Mouse (Mus musculus): ENCODE measurements at regions not wholly inside any gene's neighbourhood (a gene's known extent, or its start where the extent isn't known, plus 50 kb on each side); places are given as distances from the start of the nearest gene placed in this dataset.
"Not testable (repeated sequence)": the region's sequence is repeated elsewhere in the genome, so short reads cannot be mapped to it uniquely, and the experiment has no call there.

DNA sequence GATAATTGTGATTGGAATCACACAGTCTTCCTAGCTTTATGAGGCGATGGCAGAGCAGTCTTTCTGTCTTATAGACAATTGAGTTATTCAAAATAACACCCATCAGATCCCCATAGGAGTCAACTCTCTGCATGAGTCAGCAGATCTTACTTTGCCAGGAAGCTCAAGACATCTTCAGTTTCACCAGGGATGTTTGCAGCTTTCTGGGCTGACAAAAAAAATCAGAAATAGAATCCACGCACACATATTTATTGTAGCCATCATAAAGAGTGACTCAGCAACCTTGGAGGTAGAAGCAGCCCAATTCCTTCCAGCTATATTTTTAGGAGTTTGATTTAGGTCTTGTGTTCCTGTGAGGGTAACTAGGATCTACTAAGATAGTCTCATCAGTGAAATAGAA, 122.8 kb upstream of the Ctso start:
- 85% methylated on average over 2 of the region's 2 CpGs for WGBS
- no peak overlapping the region for H3K9ac ChIP-seq (ENCODE audit: low read length)
- H3K4me1 ChIP-seq (replicated peaks; ENCODE audit: control insufficient read depth, insufficient read depth): no peaks in the 10 kb centered on the region
- no peaks in the 10 kb centered on the region for H3K36me3 ChIP-seq (ENCODE audit: control insufficient read depth, insufficient read depth, low read length)
- H3K27ac ChIP-seq (replicated peaks): no peak overlapping the region
- no peak for TF ChIP-seq EP300 (optimal IDR thresholded peaks at IDR 0.05)
- no peak overlapping the region for H3K4me3 ChIP-seq (ENCODE audit: low read depth, low read length)
- DNase-seq (ENCODE audit: low spot score) (no peak), ATAC-seq (ENCODE audit: low FRiP score, low TSS enrichment) (no peak)
- H3K9me3 ChIP-seq (ENCODE audit: control insufficient read depth, low read length): no peaks in the 10 kb centered on the region
- no peaks in the 10 kb centered on the region for H3K27me3 ChIP-seq (ENCODE audit: control insufficient read depth, insufficient read depth, low read length)
- no peak overlapping the region for H3K4me2 ChIP-seq (replicated peaks; ENCODE audit: low read depth)

- no peak overlapping the region for H3K4me2 ChIP-seq (replicated peaks; ENCODE audit: low read depth)
- H3K4me3 ChIP-seq (ENCODE audit: low read depth, low read length): no peak overlapping the region
- no peaks in the 10 kb centered on the region for H3K9me3 ChIP-seq (ENCODE audit: control insufficient read depth, low read length)
- 64% methylated on average over 2 of the region's 2 CpGs for WGBS
- no peaks in the 10 kb centered on the region for H3K27me3 ChIP-seq (ENCODE audit: control insufficient read depth, insufficient read depth, low read length)
- DNase-seq (ENCODE audit: low spot score) (no peak), ATAC-seq (ENCODE audit: low FRiP score, low TSS enrichment) (no peak)
- TF ChIP-seq EP300 (optimal IDR thresholded peaks at IDR 0.05): no peak
- TF ChIP-seq CTCF (IDR thresholded peaks at IDR 0.05; ENCODE audit: low read depth): no peak
- H3K4me1 ChIP-seq (replicated peaks; ENCODE audit: control insufficient read depth, insufficient read depth): no peaks in the 10 kb centered on the region
- no peak overlapping the region for H3K27ac ChIP-seq (replicated peaks)
- no peak overlapping the region for H3K9ac ChIP-seq (ENCODE audit: low read length)
- H3K36me3 ChIP-seq (ENCODE audit: control insufficient read depth, insufficient read depth, low read length): no peaks in the 10 kb centered on the region
These were observed 112.1 kb upstream of the Ctso start for GRCm38 (mm10) chr3:81820304-81820703.

GRCm38 (mm10) chr3:81829525-81829924, 102.9 kb upstream of the Ctso start:
- Histone ChIP-seq H3K27me3 (ENCODE audit: control insufficient read depth, insufficient read depth, low read length) (no peaks in the 10 kb centered on the region), H3K9me3 (ENCODE audit: control insufficient read depth, low read length) (no peaks in the 10 kb centered on the region), H3K36me3 (ENCODE audit: control insufficient read depth, insufficient read depth, low read length) (no peaks in the 10 kb centered on the region), H3K4me3 (ENCODE audit: low read depth, low read length) (no peak overlapping the region), H3K27ac (replicated peaks) (no peak overlapping the region), H3K4me2 (replicated peaks; ENCODE audit: low read depth) (no peak overlapping the region), H3K4me1 (replicated peaks; ENCODE audit: control insufficient read depth, insufficient read depth) (no peaks in the 10 kb centered on the region), H3K9ac (ENCODE audit: low read length) (no peak overlapping the region)
- no CpG with 5 or more reads among the region's 2 CpGs for WGBS
- ATAC-seq (ENCODE audit: low FRiP score, low TSS enrichment): no peak
- TF ChIP-seq EP300 (optimal IDR thresholded peaks at IDR 0.05): no peak
- TF ChIP-seq CTCF (IDR thresholded peaks at IDR 0.05; ENCODE audit: low read depth): no peak
- DNase-seq (ENCODE audit: low spot score): no peak

DNA sequence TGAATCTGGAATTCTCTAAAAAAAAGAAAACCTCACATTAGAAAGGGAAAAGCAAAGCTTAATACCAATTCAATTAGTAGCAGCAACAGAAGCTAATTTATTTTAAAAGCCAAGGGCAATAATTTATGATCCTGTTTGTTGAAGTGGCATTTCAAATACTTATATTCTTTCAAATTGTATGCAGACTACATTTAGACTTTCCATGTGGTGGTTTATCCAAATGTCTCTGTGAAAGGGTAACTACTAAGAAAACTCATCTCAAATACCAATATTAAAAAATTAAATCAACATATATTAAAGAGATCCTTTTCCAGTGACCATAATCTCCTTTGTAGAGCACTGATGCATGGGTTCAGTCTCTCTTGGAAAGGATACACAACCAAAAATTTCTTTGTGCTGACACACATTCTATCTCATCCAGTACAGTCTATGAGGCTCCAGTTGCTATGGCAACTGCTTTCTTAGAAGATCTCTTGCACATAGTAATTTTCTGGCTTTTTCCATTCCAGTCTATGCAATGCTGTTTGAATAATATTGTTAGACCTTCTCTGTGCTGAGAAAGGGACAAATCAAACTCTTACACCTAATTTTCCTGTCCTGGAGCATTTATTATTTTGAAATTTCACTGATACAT, 102.3 kb upstream of the Ctso start:
- Histone ChIP-seq H3K4me1 (replicated peaks; ENCODE audit: control insufficient read depth, insufficient read depth) (no peaks in the 10 kb centered on the region), H3K27me3 (ENCODE audit: control insufficient read depth, insufficient read depth, low read length) (no peaks in the 10 kb centered on the region), H3K9ac (ENCODE audit: low read length) (no peak overlapping the region), H3K9me3 (ENCODE audit: control insufficient read depth, low read length) (no peaks in the 10 kb centered on the region), H3K4me2 (replicated peaks; ENCODE audit: low read depth) (no peak overlapping the region), H3K4me3 (ENCODE audit: low read depth, low read length) (no peak overlapping the region), H3K27ac (replicated peaks) (no peak overlapping the region), H3K36me3 (ENCODE audit: control insufficient read depth, insufficient read depth, low read length) (no peaks in the 10 kb centered on the region)
- no peak for TF ChIP-seq CTCF (IDR thresholded peaks at IDR 0.05; ENCODE audit: low read depth)
- no peak for TF ChIP-seq EP300 (optimal IDR thresholded peaks at IDR 0.05)
- ATAC-seq (ENCODE audit: low FRiP score, low TSS enrichment) (no peak), DNase-seq (ENCODE audit: low spot score) (no peak)

GRCm38 (mm10) chr3:81835380-81836157, 96.8 kb upstream of the Ctso start:
- TF ChIP-seq CTCF (IDR thresholded peaks at IDR 0.05; ENCODE audit: low read depth) (no peak), EP300 (optimal IDR thresholded peaks at IDR 0.05) (no peak)
- Histone ChIP-seq H3K9me3 (ENCODE audit: control insufficient read depth, low read length) (no peaks in the 10 kb centered on the region), H3K27ac (replicated peaks) (no peak overlapping the region), H3K4me3 (ENCODE audit: low read depth, low read length) (no peak overlapping the region), H3K4me2 (replicated peaks; ENCODE audit: low read depth) (peak overlapping the region; percentile 39), H3K4me1 (replicated peaks; ENCODE audit: control insufficient read depth, insufficient read depth) (no peaks in the 10 kb centered on the region), H3K27me3 (ENCODE audit: control insufficient read depth, insufficient read depth, low read length) (no peaks in the 10 kb centered on the region), H3K9ac (ENCODE audit: low read length) (no peak overlapping the region), H3K36me3 (ENCODE audit: control insufficient read depth, insufficient read depth, low read length) (no peaks in the 10 kb centered on the region)
- WGBS: 7% methylated on average over 11 of the region's 11 CpGs
- ATAC-seq (ENCODE audit: low FRiP score, low TSS enrichment) (0 out of 2 replicates have a peak, but pooled peaks have one; percentile 32), DNase-seq (ENCODE audit: low spot score) (peak; percentile 49)

DNA sequence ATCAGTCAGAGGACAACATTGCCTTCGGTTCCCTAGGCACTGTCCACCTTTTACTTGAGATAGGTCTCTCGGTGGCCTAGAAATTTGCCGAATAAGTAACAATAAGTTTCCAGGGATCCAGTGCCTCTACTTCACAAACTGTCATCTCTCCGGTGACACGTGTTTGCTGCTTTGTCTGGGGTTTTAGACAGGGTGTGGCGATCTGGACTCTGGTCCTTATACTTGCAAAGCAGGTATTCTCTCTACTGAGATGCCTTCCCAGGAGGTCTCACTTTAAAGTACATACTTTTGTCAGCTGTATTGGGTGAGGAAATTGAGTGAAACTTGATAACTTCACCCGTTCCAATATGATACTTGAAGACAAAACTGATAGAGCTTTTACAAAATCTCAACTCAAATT, 95.9 kb upstream of the Ctso start:
- ATAC-seq (ENCODE audit: low FRiP score, low TSS enrichment) (no peak), DNase-seq (ENCODE audit: low spot score) (no peak)
- no peaks in the 10 kb centered on the region for H3K9me3 ChIP-seq (ENCODE audit: control insufficient read depth, low read length)
- H3K9ac ChIP-seq (ENCODE audit: low read length): no peak overlapping the region
- no peaks in the 10 kb centered on the region for H3K36me3 ChIP-seq (ENCODE audit: control insufficient read depth, insufficient read depth, low read length)
- 66% methylated on average over 7 of the region's 7 CpGs for WGBS
- TF ChIP-seq EP300 (optimal IDR thresholded peaks at IDR 0.05) (no peak), CTCF (IDR thresholded peaks at IDR 0.05; ENCODE audit: low read depth) (no peak)
- no peaks in the 10 kb centered on the region for H3K27me3 ChIP-seq (ENCODE audit: control insufficient read depth, insufficient read depth, low read length)
- H3K4me2 ChIP-seq (replicated peaks; ENCODE audit: low read depth): no peak overlapping the region
- no peak overlapping the region for H3K27ac ChIP-seq (replicated peaks)
- no peaks in the 10 kb centered on the region for H3K4me1 ChIP-seq (replicated peaks; ENCODE audit: control insufficient read depth, insufficient read depth)
- H3K4me3 ChIP-seq (ENCODE audit: low read depth, low read length): no peak overlapping the region

- 92% methylated on average over 9 of the region's 9 CpGs for WGBS
- H3K36me3 ChIP-seq (ENCODE audit: control insufficient read depth, insufficient read depth, low read length); H3K4me3 ChIP-seq (ENCODE audit: low read depth, low read length); H3K4me1 ChIP-seq (replicated peaks; ENCODE audit: control insufficient read depth, insufficient read depth); DNase-seq (ENCODE audit: low spot score); H3K27ac ChIP-seq (replicated peaks); ATAC-seq (ENCODE audit: low FRiP score, low TSS enrichment); H3K9me3 ChIP-seq (ENCODE audit: control insufficient read depth, low read length); H3K27me3 ChIP-seq (ENCODE audit: control insufficient read depth, insufficient read depth, low read length); H3K4me2 ChIP-seq (replicated peaks; ENCODE audit: low read depth); H3K9ac ChIP-seq (ENCODE audit: low read length): not testable (repeated sequence)
These were observed 94.3 kb upstream of the Ctso start for GRCm38 (mm10) chr3:81838121-81838520.
